Mouse (Mus musculus) adrenal gland, adult (tissue): ENCODE data around the gene Vmn2r51.
"Not testable (repeated sequence)": the region's sequence is repeated elsewhere in the genome, so short reads cannot be mapped to it uniquely, and the experiment has no call there.

Experiments
- DNase-seq, 2 experiments: peaks; one replicate each; pipeline ENCODE4 v3.0.0; 2022 to 2023; ENCODE audit warnings: low spot score in 1 of 2; ENCODE audit not compliant: inconsistent age in 2 of 2

Gene Vmn2r51

GRCm38 (mm10) chr7:10105641-10106040, at the start of gene Vmn2r51:
Gene Vmn2r51 (minus strand): TSS chr7:10105741.
- DNase-seq: not testable (repeated sequence)

- DNase-seq: not testable (repeated sequence)
These were observed 52.3 kb downstream of the Vmn2r51 start, which contains the start of gene Vmn2r50 for GRCm38 (mm10) chr7:10053196-10053595. Gene Vmn2r50 (minus strand): TSS chr7:10053296.
